Mouse (Mus musculus): ENCODE data around the gene Actr10.
A peak's percentile ranks its signal among the peaks of the same experiment; 100 is the strongest.

DNA sequence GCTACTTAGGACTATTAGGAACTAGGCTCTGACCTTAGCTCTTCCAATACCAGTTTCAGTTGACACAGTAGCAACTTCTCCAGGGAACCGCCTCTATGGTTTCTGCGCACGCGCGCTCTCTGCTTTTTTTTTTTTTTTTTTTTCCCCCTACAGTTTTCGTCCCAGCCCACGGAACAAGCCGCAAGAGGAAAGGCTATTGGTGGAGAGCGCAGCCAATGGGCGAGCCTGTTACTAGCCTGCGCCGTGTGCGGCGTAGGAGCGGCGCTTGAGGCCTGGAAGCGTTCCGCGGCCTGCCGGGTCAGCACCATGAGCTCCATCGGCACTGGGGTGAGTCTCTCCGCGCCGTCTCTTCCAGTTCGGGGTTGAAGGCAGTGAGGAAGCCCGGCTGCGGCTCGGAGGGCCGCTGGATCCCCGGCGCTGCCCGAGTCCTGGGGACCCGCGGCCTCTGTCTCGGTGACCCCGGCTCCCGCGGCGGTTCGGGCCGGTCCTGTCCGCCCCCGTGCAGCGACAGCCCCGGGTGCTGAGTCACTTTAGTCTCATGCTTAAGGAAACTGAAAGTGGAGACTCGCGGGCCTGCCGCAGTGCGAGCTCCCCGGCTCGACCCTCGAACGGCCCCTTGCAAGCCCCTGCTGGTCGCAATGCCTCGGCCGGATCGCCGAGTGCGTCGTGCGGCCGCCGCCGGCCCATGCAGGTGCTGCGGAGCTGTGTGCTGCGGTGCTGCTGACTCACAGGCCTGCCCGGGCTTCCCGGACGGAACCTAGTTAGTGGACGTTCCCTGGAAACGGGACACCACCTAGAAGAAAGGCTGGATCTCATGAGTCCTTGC lies 37.0 kb downstream of the Actr10 start, which contains the start of gene Psma3:
- TF ChIP-seq POLR2A (IDR thresholded peaks at IDR 0.05; ENCODE audit: insufficient read depth, low read length), result peak; percentile 58
- TF ChIP-seq CTCF (IDR thresholded peaks at IDR 0.05; ENCODE audit: low read depth, low read length), result no peak
